Mouse (Mus musculus) CH12.LX (cell line): ENCODE data around the gene Rmdn2. TPM values are rescaled to one million over a fixed set of nuclear protein-coding genes. Genes with fewer than 3 reads are reported as not detected.

Experiments used
- DNase-seq: peaks from one replicate; pipeline ENCODE4 v3.0.0-alpha.2; 2013; ENCODE audit errors: extremely low read depth
- H3K27ac ChIP-seq: 2 replicates; pipeline ENCODE4 v1.5.1; 2012; ENCODE audit warnings: low read depth, mild to moderate bottlenecking, control low read depth, moderate library complexity; ENCODE audit not compliant: insufficient read depth
- H3K27me3 ChIP-seq: replicated peaks from 2 replicates; pipeline ENCODE3; 2012; ENCODE audit warnings: inconsistent platforms
- H3K36me3 ChIP-seq, 2 experiments: replicated peaks in 1 of 2; 2 replicates each; pipeline versions ENCODE3 to v1.6.1; 2012; ENCODE audit warnings: inconsistent platforms in 1 of 2, low read length in 1 of 2, mild to moderate bottlenecking in 1 of 2, mixed read lengths in 1 of 2, moderate library complexity in 1 of 2; ENCODE audit not compliant: control insufficient read depth in 1 of 2, insufficient read depth in 1 of 2
- H3K4me1 ChIP-seq, 2 experiments: 2 replicates each; pipeline ENCODE4 v1.6.1; 2012; ENCODE audit warnings: inconsistent platforms in 1 of 2, moderate library complexity in 1 of 2; ENCODE audit not compliant: insufficient read depth in 2 of 2, control insufficient read depth in 1 of 2
- H3K4me2 ChIP-seq: 2 replicates; pipeline ENCODE4 v1.6.1; 2012; ENCODE audit warnings: low read depth, mild to moderate bottlenecking, control low read depth; ENCODE audit not compliant: poor library complexity, insufficient read depth, severe bottlenecking
- H3K4me3 ChIP-seq, 3 experiments: fragments of 150-350 bp in 1 of 3; sonication (generic) in 1 of 3; replicated peaks in 1 of 3; 2 replicates each; pipeline versions ENCODE3 to v1.5.1; 2011 to 2012; ENCODE audit warnings: low read depth in 2 of 3, low read length in 2 of 3, mild to moderate bottlenecking in 2 of 3, moderate library complexity in 2 of 3, control low read depth in 1 of 3, improper control_type of control experiment in 1 of 3, inconsistent platforms in 1 of 3, mixed read lengths in 1 of 3; ENCODE audit not compliant: poor library complexity in 1 of 3
- H3K79me2 ChIP-seq: replicated peaks from 2 replicates; pipeline ENCODE4 v1.6.1; 2012; ENCODE audit warnings: mild to moderate bottlenecking, moderate library complexity; ENCODE audit not compliant: control insufficient read depth, poor library complexity, insufficient read depth, severe bottlenecking; ENCODE audit errors: extremely low read depth
- H3K9ac ChIP-seq: 2 replicates; pipeline ENCODE4 v1.6.1; 2012; ENCODE audit warnings: low read depth, mild to moderate bottlenecking, control low read depth, moderate library complexity; ENCODE audit not compliant: insufficient read depth
- H3K9me3 ChIP-seq: replicated peaks from 2 replicates; pipeline ENCODE3; 2012; ENCODE audit warnings: low read length, inconsistent platforms, mixed read lengths
- CHD1 ChIP-seq: IDR thresholded peaks from 2 replicates; pipeline ENCODE4 v1.6.1; 2012; ENCODE audit warnings: low read depth, low read length, improper control_type of control experiment, inconsistent platforms
- CTCF ChIP-seq, 2 experiments: IDR thresholded peaks in 1 of 2; conservative IDR thresholded peaks in 1 of 2; 2 replicates each; pipeline ENCODE4 v1.5.1; 2011 to 2012; ENCODE audit warnings: low read depth in 2 of 2, low read length in 2 of 2, improper control_type of control experiment in 1 of 2, inconsistent platforms in 1 of 2, mild to moderate bottlenecking in 1 of 2, moderate library complexity in 1 of 2
- JUND ChIP-seq: conservative IDR thresholded peaks from 2 replicates; pipeline ENCODE4 v1.6.1; 2011; ENCODE audit warnings: low read depth, low read length, improper control_type of control experiment
- MAZ ChIP-seq: IDR thresholded peaks from 2 replicates; pipeline ENCODE4 v1.6.1; 2012; ENCODE audit warnings: low read depth, mild to moderate bottlenecking, inconsistent platforms, low read length, improper control_type of control experiment, moderate library complexity
- POLR2A ChIP-seq: IDR thresholded peaks from 2 replicates; pipeline ENCODE4 v1.6.1; 2011; ENCODE audit warnings: low read depth, mild to moderate bottlenecking, improper control_type of control experiment, low read length
- RCOR1 ChIP-seq: conservative IDR thresholded peaks from 2 replicates; pipeline ENCODE4 v1.6.1; 2012; ENCODE audit warnings: low read depth, mild to moderate bottlenecking, inconsistent platforms, low read length, improper control_type of control experiment
- TBP ChIP-seq: conservative IDR thresholded peaks from 2 replicates; pipeline ENCODE4 v1.6.1; 2011; ENCODE audit warnings: low read depth, low read length, improper control_type of control experiment
- TCF12 ChIP-seq: IDR thresholded peaks from 2 replicates; pipeline ENCODE4 v1.6.1; 2014; ENCODE audit warnings: low read depth, mild to moderate bottlenecking, inconsistent platforms, low read length, improper control_type of control experiment
- ZC3H11A ChIP-seq: IDR thresholded peaks from 2 replicates; pipeline ENCODE4 v1.6.1; 2012; ENCODE audit warnings: low read depth, mild to moderate bottlenecking, inconsistent platforms, low read length, improper control_type of control experiment
- ZKSCAN1 ChIP-seq: IDR thresholded peaks from 2 replicates; pipeline ENCODE4 v1.6.1; 2012; ENCODE audit warnings: low read depth, inconsistent platforms, low read length, improper control_type of control experiment, borderline replicate concordance
- ZMIZ1 ChIP-seq: IDR thresholded peaks from 2 replicates; pipeline ENCODE4 v1.6.1; 2012; ENCODE audit warnings: low read depth, mild to moderate bottlenecking, inconsistent platforms, low read length, improper control_type of control experiment
- ZNF384 ChIP-seq: IDR thresholded peaks from 2 replicates; pipeline ENCODE4 v1.6.1; 2012; ENCODE audit warnings: low read depth, low read length, improper control_type of control experiment, inconsistent platforms
- dilution Hi-C: fragments of 300-500 bp; cut with MboI; formaldehyde crosslinking; loops from 2 replicates; pipeline ENCODE4 v1.14.3; 2020; ENCODE audit warnings: low sequenced_read_pairs; ENCODE audit not compliant: extremely low pct_unique_long_range_greater_than_20kb, extremely low pct_ligation_motif_present
- in situ Hi-C: fragments of 300-500 bp; cut with MboI; formaldehyde crosslinking; loops from 3 replicates; pipeline ENCODE4 v1.14.3; 2019; ENCODE audit warnings: low sequenced_read_pairs, low pct_ligation_motif_present, low pct_unique_long_range_greater_than_20kb, mixed read lengths
- polyA plus RNA-seq: library from polyadenylated mRNA; unstranded; fragments of >175 nt; gene quantifications from 2 replicates; pipeline ENCODE4 v1.2.1, GENCODE M21; 2012; ENCODE audit warnings: low read depth; ENCODE audit not compliant: insufficient read length
- total RNA-seq, 2 experiments: library from RNA; depleted of rRNA; stranded (reverse); fragments of 300-350 nt in 1 of 2; fragments of >200 nt in 1 of 2; gene quantifications; 2 replicates each; pipeline ENCODE4 v1.2.3; 2012 to 2014

The Rmdn2 gene
- total and polyA plus RNA-seq, 3 experiments, result 0.59 to 3.0 (median 2.2) TPM

GRCm38 (mm10) chr17:79728585-79729503, 117.2 kb downstream of the Rmdn2 start:
- Histone ChIP-seq H3K9ac (no peak overlapping the region), H3K4me2 (no peak overlapping the region), H3K79me2 (no peaks in the 10 kb centered on the region), H3K4me1 (peaks cover 3 to 15% of the 10 kb centered on the region in 2 experiments; a peak in 2 of 4 replicates), H3K4me3 (no peak overlapping the region), H3K9me3 (no peaks in the 10 kb centered on the region), H3K36me3 (no peaks in the 10 kb centered on the region), H3K27ac (no peak overlapping the region), H3K27me3 (no peaks in the 10 kb centered on the region)
- in situ Hi-C loops, result no loop called here
- DNase-seq, result no peak
- no peak for TF ChIP-seq JUND
- no peak for TF ChIP-seq CTCF (conservative IDR thresholded peaks at IDR 0.05 in 1 of 2, IDR thresholded peaks at IDR 0.05 in 1 of 2; ENCODE audit: low read depth in 2 of 2, low read length in 2 of 2)
- no peak for TF ChIP-seq CHD1
- TF ChIP-seq ZMIZ1, result no peak
- no peak for TF ChIP-seq RCOR1
- TF ChIP-seq TBP, result no peak
- TF ChIP-seq POLR2A, result no peak
- no peak for TF ChIP-seq ZKSCAN1
- TF ChIP-seq TCF12, result no peak
- TF ChIP-seq MAZ, result no peak
- dilution Hi-C loops, result no loop called here

GRCm38 (mm10) chr17:79730988-79731387, 119.3 kb downstream of the Rmdn2 start:
- Histone ChIP-seq H3K4me3 (no peak overlapping the region), H3K4me2 (no peak overlapping the region), H3K79me2 (no peaks in the 10 kb centered on the region), H3K36me3 (no peaks in the 10 kb centered on the region), H3K4me1 (peaks cover 3 to 15% of the 10 kb centered on the region in 2 experiments; a peak in 2 of 4 replicates), H3K27me3 (no peaks in the 10 kb centered on the region), H3K27ac (no peak overlapping the region), H3K9me3 (no peaks in the 10 kb centered on the region), H3K9ac (no peak overlapping the region)
- DNase-seq, result no peak
- in situ Hi-C loops, result no loop called here
- TF ChIP-seq ZC3H11A, result no peak
- dilution Hi-C loops, result no loop called here

- TF ChIP-seq TCF12 (no peak), ZNF384 (no peak)
- TF ChIP-seq, all 38 proteins: peak for 0
- Histone ChIP-seq H3K9me3 (no peaks in the 10 kb centered on the region), H3K27me3 (no peaks in the 10 kb centered on the region), H3K36me3 (no peaks in the 10 kb centered on the region), H3K27ac (no peak overlapping the region), H3K79me2 (no peaks in the 10 kb centered on the region), H3K4me2 (no peak overlapping the region), H3K4me3 (no peak overlapping the region), H3K9ac (no peak overlapping the region), H3K4me1 (peaks cover 3 to 15% of the 10 kb centered on the region in 2 experiments; a peak in 2 of 4 replicates)
- dilution Hi-C loops, result no loop called here
- no peak for DNase-seq
- in situ Hi-C loops, result no loop called here
Observed at GRCm38 (mm10) chr17:79733039-79733438, 121.4 kb downstream of the Rmdn2 start.
